Mouse (Mus musculus): Measurements from ENCODE around the gene Olfr520. TPM values are rescaled to one million over a fixed set of nuclear protein-coding genes. Genes with fewer than 3 reads are reported as not detected.

Gene Olfr520
- total RNA-seq (2012; rRNA removed): not detected in 2 replicates

GRCm38 (mm10) chr7:99729973-99730372 is at the start of gene Olfr520:
Olfr520 (plus strand) TSS chr7:99730273.
- H3K9ac ChIP-seq (ENCODE audit: insufficient read depth, low read depth, low read length, poor library complexity, severe bottlenecking): no peak within 1 kb of the TSS
- H3K4me1 ChIP-seq (ENCODE audit: control insufficient read depth in 2 of 2, insufficient read depth in 2 of 2, low read length in 2 of 2, poor library complexity in 1 of 2): no peaks in the 10 kb centered on the region
- TF ChIP-seq HCFC1 (IDR thresholded peaks at IDR 0.05; ENCODE audit: borderline replicate concordance, insufficient read depth, low read length) (no peak), MAFK (IDR thresholded peaks at IDR 0.05; ENCODE audit: insufficient read depth, low read depth, low read length) (no peak), ZNF384 (IDR thresholded peaks at IDR 0.05; ENCODE audit: low read depth, low read length) (no peak), ZC3H11A (IDR thresholded peaks at IDR 0.05; ENCODE audit: borderline replicate concordance, low read depth, low read length) (no peak), CHD2 (IDR thresholded peaks at IDR 0.05; ENCODE audit: low read depth, low read length) (no peak)
- H3K27ac ChIP-seq (ENCODE audit: insufficient read depth, low read depth, low read length, poor library complexity, severe bottlenecking): no peak within 1 kb of the TSS
- peaks cover 14% of the 10 kb centered on the region; the same call in 1 of the 2 replicates for H3K9me3 ChIP-seq (ENCODE audit: control insufficient read depth, insufficient read depth, low read depth, low read length)
- in situ Hi-C loops (cut with MboI; ENCODE audit: low sequenced_read_pairs in 2 of 2, unreplicated experiment in 2 of 2): no loop called here
- no peak within 1 kb of the TSS for H3K4me3 ChIP-seq (ENCODE audit: insufficient read depth in 1 of 2, low read depth in 1 of 2, low read length in 2 of 2, poor library complexity in 1 of 2, severe bottlenecking in 1 of 2)
- DNase-seq (ENCODE audit: low read depth, low spot score): no peak
- H3K36me3 ChIP-seq (ENCODE audit: control insufficient read depth, insufficient read depth, low read length, poor library complexity, severe bottlenecking): no peaks in the 10 kb centered on the region

- H3K4me3 ChIP-seq (ENCODE audit: insufficient read depth in 1 of 2, low read depth in 1 of 2, low read length in 2 of 2, poor library complexity in 1 of 2, severe bottlenecking in 1 of 2): no peak overlapping the region
- H3K9ac ChIP-seq (ENCODE audit: insufficient read depth, low read depth, low read length, poor library complexity, severe bottlenecking): no peak overlapping the region
- no peak overlapping the region for H3K27ac ChIP-seq (ENCODE audit: insufficient read depth, low read depth, low read length, poor library complexity, severe bottlenecking)
- TF ChIP-seq ZNF384 (IDR thresholded peaks at IDR 0.05; ENCODE audit: low read depth, low read length) (no peak), ZC3H11A (IDR thresholded peaks at IDR 0.05; ENCODE audit: borderline replicate concordance, low read depth, low read length) (no peak), CHD2 (IDR thresholded peaks at IDR 0.05; ENCODE audit: low read depth, low read length) (no peak), HCFC1 (IDR thresholded peaks at IDR 0.05; ENCODE audit: borderline replicate concordance, insufficient read depth, low read length) (no peak), MAFK (IDR thresholded peaks at IDR 0.05; ENCODE audit: insufficient read depth, low read depth, low read length) (no peak)
- in situ Hi-C loops (cut with MboI; ENCODE audit: low sequenced_read_pairs in 2 of 2, unreplicated experiment in 2 of 2): no loop called here
- no peaks in the 10 kb centered on the region for H3K9me3 ChIP-seq (ENCODE audit: control insufficient read depth, insufficient read depth, low read depth, low read length)
- H3K36me3 ChIP-seq (ENCODE audit: control insufficient read depth, insufficient read depth, low read length, poor library complexity, severe bottlenecking): no peaks in the 10 kb centered on the region
- DNase-seq (ENCODE audit: low read depth, low spot score): no peak
- no peaks in the 10 kb centered on the region for H3K4me1 ChIP-seq (ENCODE audit: control insufficient read depth in 2 of 2, insufficient read depth in 2 of 2, low read length in 2 of 2, poor library complexity in 1 of 2)
These were observed 49.3 kb upstream of the Olfr520 start for GRCm38 (mm10) chr7:99680771-99681170.

GRCm38 (mm10) chr7:99684086-99684485 is 46.0 kb upstream of the Olfr520 start:
- no peak overlapping the region for H3K4me3 ChIP-seq (ENCODE audit: insufficient read depth in 1 of 2, low read depth in 1 of 2, low read length in 2 of 2, poor library complexity in 1 of 2, severe bottlenecking in 1 of 2)
- no peaks in the 10 kb centered on the region for H3K4me1 ChIP-seq (ENCODE audit: control insufficient read depth in 2 of 2, insufficient read depth in 2 of 2, low read length in 2 of 2, poor library complexity in 1 of 2)
- H3K9ac ChIP-seq (ENCODE audit: insufficient read depth, low read depth, low read length, poor library complexity, severe bottlenecking): no peak overlapping the region
- no peaks in the 10 kb centered on the region for H3K36me3 ChIP-seq (ENCODE audit: control insufficient read depth, insufficient read depth, low read length, poor library complexity, severe bottlenecking)
- in situ Hi-C loops (cut with MboI; ENCODE audit: low sequenced_read_pairs in 2 of 2, unreplicated experiment in 2 of 2): no loop called here
- DNase-seq (ENCODE audit: low read depth, low spot score): no peak
- H3K27ac ChIP-seq (ENCODE audit: insufficient read depth, low read depth, low read length, poor library complexity, severe bottlenecking): no peak overlapping the region
- no peaks in the 10 kb centered on the region for H3K9me3 ChIP-seq (ENCODE audit: control insufficient read depth, insufficient read depth, low read depth, low read length)
- TF ChIP-seq MAFK (IDR thresholded peaks at IDR 0.05; ENCODE audit: insufficient read depth, low read depth, low read length): no peak
- no peak for TF ChIP-seq CHD2 (IDR thresholded peaks at IDR 0.05; ENCODE audit: low read depth, low read length)

- Histone ChIP-seq H3K4me1 (ENCODE audit: control insufficient read depth in 2 of 2, insufficient read depth in 2 of 2, low read length in 2 of 2, poor library complexity in 1 of 2) (no peaks in the 10 kb centered on the region), H3K9ac (ENCODE audit: insufficient read depth, low read depth, low read length, poor library complexity, severe bottlenecking) (no peak overlapping the region), H3K4me3 (ENCODE audit: insufficient read depth in 1 of 2, low read depth in 1 of 2, low read length in 2 of 2, poor library complexity in 1 of 2, severe bottlenecking in 1 of 2) (no peak overlapping the region), H3K9me3 (ENCODE audit: control insufficient read depth, insufficient read depth, low read depth, low read length) (no peaks in the 10 kb centered on the region), H3K27ac (ENCODE audit: insufficient read depth, low read depth, low read length, poor library complexity, severe bottlenecking) (no peak overlapping the region), H3K36me3 (ENCODE audit: control insufficient read depth, insufficient read depth, low read length, poor library complexity, severe bottlenecking) (no peaks in the 10 kb centered on the region)
- no peak for DNase-seq (ENCODE audit: low read depth, low spot score)
- in situ Hi-C loops (cut with MboI; ENCODE audit: low sequenced_read_pairs in 2 of 2, unreplicated experiment in 2 of 2): no loop called here
- TF ChIP-seq HCFC1 (IDR thresholded peaks at IDR 0.05; ENCODE audit: borderline replicate concordance, insufficient read depth, low read length) (no peak), CHD2 (IDR thresholded peaks at IDR 0.05; ENCODE audit: low read depth, low read length) (no peak), ZC3H11A (IDR thresholded peaks at IDR 0.05; ENCODE audit: borderline replicate concordance, low read depth, low read length) (no peak), ZNF384 (IDR thresholded peaks at IDR 0.05; ENCODE audit: low read depth, low read length) (no peak), MAFK (IDR thresholded peaks at IDR 0.05; ENCODE audit: insufficient read depth, low read depth, low read length) (no peak)
These were observed 39.3 kb upstream of the Olfr520 start for GRCm38 (mm10) chr7:99690819-99691218.

- no peak overlapping the region for H3K9ac ChIP-seq (ENCODE audit: insufficient read depth, low read depth, low read length, poor library complexity, severe bottlenecking)
- DNase-seq (ENCODE audit: low read depth, low spot score): no peak
- in situ Hi-C loops (cut with MboI; ENCODE audit: low sequenced_read_pairs in 2 of 2, unreplicated experiment in 2 of 2): no loop called here
- H3K9me3 ChIP-seq (ENCODE audit: control insufficient read depth, insufficient read depth, low read depth, low read length): no peaks in the 10 kb centered on the region
- H3K27ac ChIP-seq (ENCODE audit: insufficient read depth, low read depth, low read length, poor library complexity, severe bottlenecking): no peak overlapping the region
- H3K4me3 ChIP-seq (ENCODE audit: insufficient read depth in 1 of 2, low read depth in 1 of 2, low read length in 2 of 2, poor library complexity in 1 of 2, severe bottlenecking in 1 of 2): no peak overlapping the region
- H3K4me1 ChIP-seq (ENCODE audit: control insufficient read depth in 2 of 2, insufficient read depth in 2 of 2, low read length in 2 of 2, poor library complexity in 1 of 2): no peaks in the 10 kb centered on the region
- H3K36me3 ChIP-seq (ENCODE audit: control insufficient read depth, insufficient read depth, low read length, poor library complexity, severe bottlenecking): no peaks in the 10 kb centered on the region
- TF ChIP-seq ZC3H11A (IDR thresholded peaks at IDR 0.05; ENCODE audit: borderline replicate concordance, low read depth, low read length) (no peak), CHD2 (IDR thresholded peaks at IDR 0.05; ENCODE audit: low read depth, low read length) (no peak), MAFK (IDR thresholded peaks at IDR 0.05; ENCODE audit: insufficient read depth, low read depth, low read length) (no peak), ZNF384 (IDR thresholded peaks at IDR 0.05; ENCODE audit: low read depth, low read length) (no peak), HCFC1 (IDR thresholded peaks at IDR 0.05; ENCODE audit: borderline replicate concordance, insufficient read depth, low read length) (no peak)
These were observed 37.7 kb upstream of the Olfr520 start for GRCm38 (mm10) chr7:99692396-99692795.
